Mouse (Mus musculus): ENCODE measurements around the gene Mttp. TPM values are rescaled to one million over a fixed set of nuclear protein-coding genes. Genes with fewer than 3 reads are reported as not detected.

Gene Mttp
- polyA plus RNA-seq (2014; fragmentation: Nextera tagmentation; extraction: Ambion mirVana) = 7.6 and 8.4 TPM in 2 replicates

GRCm38 (mm10) chr3:138144642-138145171 is at the start of gene Mttp:
TSS of gene Mttp (minus strand) at chr3:138144968.
- 2% methylated on average over 8 of the region's 8 CpGs for WGBS
- ATAC-seq (ENCODE audit: low FRiP score) = no peak
- H3K27ac ChIP-seq = peak within 1 kb of the TSS; percentile 92
- H3K4me3 ChIP-seq (replicated peaks; ENCODE audit: low read length) = peak within 1 kb of the TSS; percentile 41
- peaks cover 6% of the 10 kb centered on the region; the same call in 1 of the 2 replicates for H3K4me1 ChIP-seq (replicated peaks; ENCODE audit: control insufficient read depth, insufficient read depth, low read length)
- 0 out of 2 replicates have a peak, but pooled peaks cover 6% of the 10 kb centered on the region for H3K36me3 ChIP-seq (replicated peaks; ENCODE audit: control insufficient read depth, insufficient read depth)
- H3K9ac ChIP-seq = peak within 1 kb of the TSS; percentile 80
- DNase-seq (ENCODE audit: low spot score) = peak; percentile 95
- no peaks in the 10 kb centered on the region for H3K27me3 ChIP-seq (ENCODE audit: control insufficient read depth, insufficient read depth, low read length)
- no peaks in the 10 kb centered on the region for H3K9me3 ChIP-seq (ENCODE audit: control insufficient read depth, low read length)
- peak within 1 kb of the TSS; percentile 89 for H3K4me2 ChIP-seq (replicated peaks)

- no peaks in the 10 kb centered on the region for H3K9me3 ChIP-seq (ENCODE audit: control insufficient read depth, low read length)
- 0 out of 2 replicates have a peak, but pooled peaks cover 7% of the 10 kb centered on the region for H3K4me1 ChIP-seq (replicated peaks; ENCODE audit: control insufficient read depth, insufficient read depth, low read length)
- H3K9ac ChIP-seq = no peak within 1 kb of the TSS
- H3K4me2 ChIP-seq (replicated peaks) = no peak within 1 kb of the TSS
- ATAC-seq (ENCODE audit: low FRiP score) (no peak), DNase-seq (ENCODE audit: low spot score) (no peak)
- no peak within 1 kb of the TSS for H3K27ac ChIP-seq
- 77% methylated on average over 15 of the region's 15 CpGs for WGBS
- H3K36me3 ChIP-seq (replicated peaks; ENCODE audit: control insufficient read depth, insufficient read depth) = no peaks in the 10 kb centered on the region
- H3K27me3 ChIP-seq (ENCODE audit: control insufficient read depth, insufficient read depth, low read length) = no peaks in the 10 kb centered on the region
- H3K4me3 ChIP-seq (replicated peaks; ENCODE audit: low read length) = no peak within 1 kb of the TSS
Observed at GRCm38 (mm10) chr3:138193683-138194302, 49.0 kb upstream of the Mttp start, which contains the start of gene 4930579F01Rik. TSS of gene 4930579F01Rik (minus strand) at chr3:138193825.

- no peak overlapping the region for H3K27ac ChIP-seq
- no peaks in the 10 kb centered on the region for H3K4me1 ChIP-seq (replicated peaks; ENCODE audit: control insufficient read depth, insufficient read depth, low read length)
- H3K4me3 ChIP-seq (replicated peaks; ENCODE audit: low read length) = no peak overlapping the region
- no peak overlapping the region for H3K9ac ChIP-seq
- no peak overlapping the region for H3K4me2 ChIP-seq (replicated peaks)
- H3K9me3 ChIP-seq (ENCODE audit: control insufficient read depth, low read length) = no peaks in the 10 kb centered on the region
- whole genome bisulfite sequencing = 89% methylated on average over 7 of the region's 7 CpGs
- ATAC-seq (ENCODE audit: low FRiP score) = no peak
- H3K27me3 ChIP-seq (ENCODE audit: control insufficient read depth, insufficient read depth, low read length) = no peaks in the 10 kb centered on the region
- no peaks in the 10 kb centered on the region for H3K36me3 ChIP-seq (replicated peaks; ENCODE audit: control insufficient read depth, insufficient read depth)
- no peak for DNase-seq (ENCODE audit: low spot score)
Observed at GRCm38 (mm10) chr3:138192260-138192659, 47.5 kb upstream of the Mttp start.

- WGBS = 70% methylated on average over 26 of the region's 26 CpGs
Observed at GRCm38 (mm10) chr3:138185995-138186930, 41.5 kb upstream of the Mttp start.

GRCm38 (mm10) chr3:138185290-138185689 is 40.5 kb upstream of the Mttp start:
- no peak overlapping the region for H3K9ac ChIP-seq
- no peak overlapping the region for H3K4me2 ChIP-seq (replicated peaks)
- H3K27me3 ChIP-seq (ENCODE audit: control insufficient read depth, insufficient read depth, low read length) = no peaks in the 10 kb centered on the region
- H3K9me3 ChIP-seq (ENCODE audit: control insufficient read depth, low read length) = no peaks in the 10 kb centered on the region
- DNase-seq (ENCODE audit: low spot score) = no peak
- 65% methylated on average over 4 of the region's 4 CpGs for WGBS
- no peaks in the 10 kb centered on the region for H3K36me3 ChIP-seq (replicated peaks; ENCODE audit: control insufficient read depth, insufficient read depth)
- no peak overlapping the region for H3K4me3 ChIP-seq (replicated peaks; ENCODE audit: low read length)
- no peaks in the 10 kb centered on the region for H3K4me1 ChIP-seq (replicated peaks; ENCODE audit: control insufficient read depth, insufficient read depth, low read length)
- no peak for ATAC-seq (ENCODE audit: low FRiP score)
- no peak overlapping the region for H3K27ac ChIP-seq

More at GRCm38 (mm10) chr3:138185995-138186930, 41.5 kb upstream of the Mttp start:
- Histone ChIP-seq H3K36me3 (replicated peaks; ENCODE audit: control insufficient read depth, insufficient read depth) (no peaks in the 10 kb centered on the region), H3K9ac (no peak overlapping the region), H3K27ac (peak overlapping the region; percentile 46; the same call in 1 of the 2 replicates), H3K4me3 (replicated peaks; ENCODE audit: low read length) (no peak overlapping the region), H3K4me1 (replicated peaks; ENCODE audit: control insufficient read depth, insufficient read depth, low read length) (no peaks in the 10 kb centered on the region), H3K9me3 (ENCODE audit: control insufficient read depth, low read length) (no peaks in the 10 kb centered on the region), H3K27me3 (ENCODE audit: control insufficient read depth, insufficient read depth, low read length) (no peaks in the 10 kb centered on the region), H3K4me2 (replicated peaks) (peak overlapping the region; percentile 26)
- ATAC-seq (ENCODE audit: low FRiP score) (peak; percentile 79), DNase-seq (ENCODE audit: low spot score) (peak; percentile 27)

GRCm38 (mm10) chr3:138183371-138183770 is 38.6 kb upstream of the Mttp start:
- no peaks in the 10 kb centered on the region for H3K36me3 ChIP-seq (replicated peaks; ENCODE audit: control insufficient read depth, insufficient read depth)
- no peaks in the 10 kb centered on the region for H3K4me1 ChIP-seq (replicated peaks; ENCODE audit: control insufficient read depth, insufficient read depth, low read length)
- no peaks in the 10 kb centered on the region for H3K27me3 ChIP-seq (ENCODE audit: control insufficient read depth, insufficient read depth, low read length)
- H3K4me3 ChIP-seq (replicated peaks; ENCODE audit: low read length) = no peak overlapping the region
- no peak overlapping the region for H3K4me2 ChIP-seq (replicated peaks)
- 92% methylated on average over 7 of the region's 7 CpGs for WGBS
- DNase-seq (ENCODE audit: low spot score) (no peak), ATAC-seq (ENCODE audit: low FRiP score) (no peak)
- no peak overlapping the region for H3K27ac ChIP-seq
- no peaks in the 10 kb centered on the region for H3K9me3 ChIP-seq (ENCODE audit: control insufficient read depth, low read length)
- H3K9ac ChIP-seq = no peak overlapping the region

GRCm38 (mm10) chr3:138182019-138182418 is 37.3 kb upstream of the Mttp start:
- H3K4me1 ChIP-seq (replicated peaks; ENCODE audit: control insufficient read depth, insufficient read depth, low read length) = no peaks in the 10 kb centered on the region
- no peak overlapping the region for H3K4me3 ChIP-seq (replicated peaks; ENCODE audit: low read length)
- H3K27ac ChIP-seq = no peak overlapping the region
- H3K36me3 ChIP-seq (replicated peaks; ENCODE audit: control insufficient read depth, insufficient read depth) = no peaks in the 10 kb centered on the region
- ATAC-seq (ENCODE audit: low FRiP score) (no peak), DNase-seq (ENCODE audit: low spot score) (no peak)
- H3K9ac ChIP-seq = no peak overlapping the region
- H3K9me3 ChIP-seq (ENCODE audit: control insufficient read depth, low read length) = peaks cover 6% of the 10 kb centered on the region; the same call in 1 of the 2 replicates
- WGBS = 90% methylated on average over 2 of the region's 2 CpGs
- H3K4me2 ChIP-seq (replicated peaks) = no peak overlapping the region
- no peaks in the 10 kb centered on the region for H3K27me3 ChIP-seq (ENCODE audit: control insufficient read depth, insufficient read depth, low read length)

- Histone ChIP-seq H3K9me3 (ENCODE audit: control insufficient read depth, low read length) (peaks cover 6% of the 10 kb centered on the region; the same call in 1 of the 2 replicates), H3K4me1 (replicated peaks; ENCODE audit: control insufficient read depth, insufficient read depth, low read length) (no peaks in the 10 kb centered on the region), H3K36me3 (replicated peaks; ENCODE audit: control insufficient read depth, insufficient read depth) (no peaks in the 10 kb centered on the region), H3K9ac (no peak overlapping the region), H3K27ac (no peak overlapping the region), H3K27me3 (ENCODE audit: control insufficient read depth, insufficient read depth, low read length) (no peaks in the 10 kb centered on the region), H3K4me3 (replicated peaks; ENCODE audit: low read length) (no peak overlapping the region), H3K4me2 (replicated peaks) (no peak overlapping the region)
- 92% methylated on average over 6 of the region's 6 CpGs for WGBS
- no peak for ATAC-seq (ENCODE audit: low FRiP score)
- DNase-seq (ENCODE audit: low spot score) = no peak
Observed at GRCm38 (mm10) chr3:138175551-138175950, 30.8 kb upstream of the Mttp start.

GRCm38 (mm10) chr3:138173291-138173690 is 28.5 kb upstream of the Mttp start:
- 78% methylated on average over 10 of the region's 10 CpGs for WGBS
- Histone ChIP-seq H3K36me3 (replicated peaks; ENCODE audit: control insufficient read depth, insufficient read depth) (no peaks in the 10 kb centered on the region), H3K27me3 (ENCODE audit: control insufficient read depth, insufficient read depth, low read length) (no peaks in the 10 kb centered on the region), H3K9me3 (ENCODE audit: control insufficient read depth, low read length) (peaks cover 6% of the 10 kb centered on the region; the same call in 1 of the 2 replicates), H3K4me1 (replicated peaks; ENCODE audit: control insufficient read depth, insufficient read depth, low read length) (no peaks in the 10 kb centered on the region), H3K27ac (no peak overlapping the region), H3K4me2 (replicated peaks) (no peak overlapping the region), H3K4me3 (replicated peaks; ENCODE audit: low read length) (no peak overlapping the region), H3K9ac (no peak overlapping the region)
- no peak for ATAC-seq (ENCODE audit: low FRiP score)
- no peak for DNase-seq (ENCODE audit: low spot score)
